Mouse (Mus musculus) layer of hippocampus, postnatal 10 days (tissue): ENCODE results near the gene St8sia1. TPM values are rescaled to one million over a fixed set of nuclear protein-coding genes. Genes with fewer than 3 reads are reported as not detected.

Experiments used
- DNase-seq, 2 experiments: peaks; one replicate each; pipeline ENCODE4 v3.0.0; 2021; ENCODE audit warnings: low spot score in 2 of 2
- total RNA-seq, 2 experiments: library from RNA; stranded (reverse); gene quantifications; 2 replicates each; pipeline ENCODE4 v1.2.3; 2021

The St8sia1 gene
- total RNA-seq, 2 experiments from 2014 or later: 33.8 to 36.2 TPM

DNA sequence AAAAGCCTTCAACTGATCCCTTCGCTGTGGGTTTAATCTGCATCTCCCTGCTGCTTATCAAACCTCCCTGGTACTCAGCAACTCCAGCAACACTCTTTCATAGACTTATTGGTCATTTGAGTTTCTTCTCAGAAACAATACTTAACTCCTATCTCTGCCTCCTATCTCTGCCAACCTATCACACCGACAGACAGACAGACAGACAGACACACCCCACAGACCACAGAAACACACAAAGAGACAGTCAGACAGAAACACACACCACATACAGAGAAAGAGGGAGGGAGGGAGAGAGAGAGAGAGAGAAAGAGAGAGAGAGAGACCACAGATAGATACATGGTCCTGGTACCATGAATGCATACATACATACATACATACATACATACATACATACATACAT lies 18.8 kb downstream of the St8sia1 start:
- no peak for DNase-seq

DNA sequence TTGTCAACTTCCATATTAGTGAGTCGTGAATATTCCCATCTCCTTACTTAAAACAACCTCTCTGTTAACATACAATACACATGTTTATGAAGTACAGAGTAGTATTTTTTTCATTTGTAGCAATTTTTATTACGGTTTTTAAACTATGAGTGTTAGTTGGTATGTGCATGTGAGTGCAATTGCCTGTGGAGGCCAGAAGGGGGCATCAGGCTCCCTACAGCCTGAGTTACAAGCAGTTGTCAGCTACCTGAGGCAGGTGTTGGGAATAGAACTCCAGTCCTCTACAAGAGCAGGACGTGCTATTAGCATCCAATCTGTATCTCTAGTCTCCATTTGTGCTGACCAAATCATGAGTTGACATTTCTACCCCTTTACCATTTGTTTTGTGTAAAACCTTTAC lies 19.8 kb downstream of the St8sia1 start:
- DNase-seq: no peak

DNA sequence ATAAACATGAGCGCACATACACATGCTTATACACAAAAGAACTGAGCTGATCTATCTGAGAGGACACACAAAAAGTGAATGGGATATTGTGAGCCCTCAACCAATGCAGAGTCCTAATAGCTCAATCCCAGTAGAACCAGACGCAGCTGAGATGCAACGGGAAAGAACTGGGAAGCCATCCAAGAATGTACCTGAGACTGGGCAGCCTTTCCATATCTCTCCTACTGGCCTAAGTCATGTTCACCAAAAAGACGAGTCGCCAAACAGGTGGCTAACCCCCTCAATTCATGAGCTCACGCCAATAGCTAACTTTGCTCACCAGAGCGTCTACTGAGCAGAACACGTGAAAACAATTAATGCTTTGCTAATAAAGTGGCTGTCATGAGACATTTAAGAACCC lies 20.8 kb downstream of the St8sia1 start:
- no peak for DNase-seq

DNA sequence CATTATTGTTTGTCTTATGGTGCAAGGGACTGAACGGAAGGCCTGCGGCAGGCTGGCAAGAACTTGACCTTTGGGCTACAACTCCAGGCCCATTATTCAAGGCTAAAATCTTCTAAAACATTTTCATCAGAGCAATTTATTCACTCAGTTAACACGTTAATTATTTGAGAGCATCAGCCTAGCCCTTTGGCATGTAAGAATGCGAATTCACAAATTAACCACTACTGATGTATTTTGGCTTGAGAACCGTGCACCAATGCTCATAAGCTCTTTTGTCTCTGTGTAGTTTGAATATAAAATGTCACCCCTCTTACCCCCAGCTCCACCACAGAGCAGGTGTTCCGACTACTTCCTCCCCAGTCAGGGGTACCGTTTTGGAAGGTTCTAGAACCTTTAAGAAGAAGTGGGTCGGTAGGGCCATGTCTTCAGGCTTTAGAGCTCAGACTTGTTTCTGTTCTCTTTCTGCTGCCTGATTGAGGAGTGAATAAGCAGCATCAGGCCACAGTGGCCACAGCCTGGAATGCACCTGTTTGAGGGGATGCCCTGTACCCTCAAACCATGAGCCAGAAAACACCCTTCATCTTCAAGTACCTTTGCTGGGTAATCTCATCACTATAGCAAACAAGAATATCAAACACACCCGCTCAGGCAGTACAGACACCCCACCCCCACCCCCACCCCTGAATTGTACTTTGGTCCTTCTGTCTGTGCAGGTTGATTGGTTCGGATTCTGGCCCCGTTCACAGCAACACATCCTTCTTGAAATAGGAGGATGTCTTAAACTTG lies 22.5 kb downstream of the St8sia1 start:
- no peak for DNase-seq

DNA sequence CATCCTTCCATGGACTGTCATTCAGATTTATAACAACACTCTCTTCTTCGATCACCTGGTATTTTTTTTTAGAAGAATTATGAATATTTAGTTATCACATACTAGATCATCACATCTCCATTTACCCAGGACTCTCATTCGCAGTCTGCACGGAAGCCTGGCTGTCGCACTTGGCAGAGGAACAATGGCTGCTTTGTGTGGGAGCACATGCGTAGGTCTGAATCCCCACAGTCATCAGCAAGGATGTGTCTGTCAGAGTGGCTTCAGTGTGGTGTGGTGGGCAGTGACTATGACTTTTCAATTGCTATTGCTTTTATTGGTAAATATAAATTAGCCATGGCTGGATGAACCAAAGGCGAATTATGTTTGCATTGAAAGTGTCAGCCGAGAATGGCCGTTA lies 23.2 kb downstream of the St8sia1 start:
- peak; percentile 62 to 68 for DNase-seq

DNA sequence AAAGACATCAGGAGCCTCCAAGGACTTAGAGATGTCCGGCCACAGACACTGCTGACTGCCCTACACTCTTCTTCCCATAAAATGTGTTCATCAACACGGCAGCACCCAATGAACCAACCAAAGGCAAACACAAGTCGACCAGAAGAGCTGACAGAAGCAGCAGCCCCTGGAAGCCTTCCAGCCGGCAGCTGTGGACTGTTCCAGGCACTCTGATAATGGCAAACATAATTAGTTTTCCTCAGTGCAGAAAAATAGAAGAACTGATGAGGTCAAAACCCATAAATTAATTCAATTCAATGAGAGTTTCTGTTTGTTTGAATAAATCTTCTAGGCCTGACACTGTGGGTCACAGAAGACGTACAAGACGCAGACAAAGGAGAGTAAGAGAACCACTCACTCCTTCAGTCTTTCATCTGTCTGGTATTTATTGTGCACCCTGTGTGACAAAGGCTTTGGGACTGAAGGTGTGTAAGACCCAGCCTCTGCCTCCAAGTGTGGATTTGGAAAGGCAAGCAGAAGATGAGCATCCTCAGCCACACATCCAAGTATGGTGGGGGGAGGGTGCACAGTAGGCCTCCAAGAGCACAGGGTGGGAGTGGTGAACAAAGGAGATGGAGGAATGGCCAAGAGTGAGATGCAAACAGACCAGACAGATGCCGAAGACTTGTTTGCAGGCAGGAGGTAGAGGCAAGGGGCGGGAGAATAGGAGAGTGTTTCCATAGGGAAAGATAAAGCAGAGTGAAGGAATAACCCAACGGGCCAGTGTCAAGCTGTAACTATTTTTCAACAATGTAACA lies 25.5 kb downstream of the St8sia1 start:
- DNase-seq: peak; percentile 37 to 54

DNA sequence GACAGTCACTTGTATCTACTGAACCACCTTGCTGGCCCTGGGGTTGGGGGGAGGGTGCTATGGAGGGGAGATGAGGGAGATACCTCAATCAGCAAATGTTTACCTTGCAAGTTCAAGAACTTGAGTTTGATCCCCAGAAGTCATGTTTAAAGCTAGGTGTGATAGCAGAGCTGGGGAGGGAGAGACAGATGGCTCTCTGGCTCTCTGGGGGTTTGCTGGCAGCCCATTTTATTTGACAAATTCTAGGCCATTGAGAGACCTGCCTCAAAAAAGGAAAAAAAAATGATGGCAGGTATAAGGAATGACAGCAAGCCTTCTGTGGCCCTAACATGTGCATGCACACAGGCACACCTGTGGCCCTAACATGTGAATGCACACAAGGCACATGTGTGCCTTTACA lies 26.2 kb downstream of the St8sia1 start:
- no peak for DNase-seq

DNA sequence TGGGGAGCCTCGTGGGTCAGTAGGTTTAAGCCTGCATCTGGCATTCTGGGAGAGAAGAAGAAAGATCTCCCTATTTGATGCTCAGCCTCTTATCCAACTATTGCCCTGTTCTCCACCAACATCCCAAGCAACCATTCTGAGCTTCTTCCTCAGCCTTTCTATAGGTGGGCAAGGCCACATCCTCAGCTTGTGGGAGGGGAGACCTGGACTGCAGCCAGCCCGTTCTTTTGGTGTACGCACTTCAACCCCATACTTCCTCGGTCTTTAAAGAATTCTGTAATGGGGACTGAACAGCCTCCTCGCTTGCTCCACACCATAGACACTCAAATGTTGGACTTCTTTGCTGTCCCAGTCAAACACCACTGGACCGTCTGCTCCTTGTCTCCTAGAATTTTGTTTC lies 31.7 kb downstream of the St8sia1 start:
- no peak for DNase-seq

DNA sequence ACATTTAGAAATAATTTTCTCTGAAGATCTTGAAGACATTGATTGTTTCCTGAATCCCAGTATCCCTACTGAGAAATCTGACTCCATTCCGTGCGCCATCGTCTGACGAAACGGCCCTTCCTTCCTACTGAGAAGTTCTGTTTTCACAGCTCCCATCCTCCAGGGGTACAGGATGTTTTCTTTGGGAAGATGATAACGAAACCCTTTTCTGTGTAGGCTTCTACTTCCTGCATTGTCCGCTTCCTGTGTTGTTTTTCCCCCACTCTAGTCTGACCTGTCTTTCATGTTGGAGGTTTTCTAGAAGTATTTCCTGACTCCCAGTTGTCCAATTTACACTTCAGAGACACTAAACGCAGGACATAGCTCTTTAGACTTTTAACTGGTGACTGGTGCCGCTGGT lies 32.1 kb downstream of the St8sia1 start:
- no peak for DNase-seq

DNA sequence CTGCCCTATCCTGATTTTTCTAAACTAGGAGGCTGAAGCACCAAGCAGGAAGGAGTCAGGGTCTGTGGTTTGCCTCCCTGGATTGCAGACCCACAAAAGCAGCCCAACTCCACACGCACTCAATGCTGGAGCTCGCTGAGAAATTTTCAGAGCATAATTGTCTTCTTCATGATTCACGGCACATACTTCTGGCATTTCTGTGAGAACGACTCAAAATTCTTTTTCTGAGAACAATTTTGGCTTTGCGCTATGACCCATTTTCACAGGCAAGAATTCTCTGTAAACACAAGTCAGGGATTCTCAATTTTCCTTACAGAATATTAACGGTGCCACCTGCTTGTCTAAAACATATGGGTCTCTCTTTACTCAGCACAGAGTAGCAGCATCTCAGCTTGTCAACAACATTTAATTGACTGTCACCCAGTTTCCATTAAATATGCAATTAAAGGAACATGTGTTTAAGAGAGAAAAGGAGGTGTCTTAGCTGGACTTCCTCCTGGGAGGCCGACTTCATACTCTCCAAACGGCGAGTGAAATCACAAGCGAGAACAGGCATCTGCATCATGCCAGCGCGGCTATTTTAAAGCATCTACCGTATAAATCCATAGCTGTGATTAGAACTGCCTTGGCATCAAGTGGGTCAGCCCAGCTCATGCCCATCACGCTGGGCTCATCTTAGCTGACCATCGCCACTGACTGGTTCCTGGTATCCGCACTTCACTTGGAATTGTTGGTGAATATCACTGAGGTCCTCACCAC lies 35.5 kb downstream of the St8sia1 start:
- no peak for DNase-seq

DNA sequence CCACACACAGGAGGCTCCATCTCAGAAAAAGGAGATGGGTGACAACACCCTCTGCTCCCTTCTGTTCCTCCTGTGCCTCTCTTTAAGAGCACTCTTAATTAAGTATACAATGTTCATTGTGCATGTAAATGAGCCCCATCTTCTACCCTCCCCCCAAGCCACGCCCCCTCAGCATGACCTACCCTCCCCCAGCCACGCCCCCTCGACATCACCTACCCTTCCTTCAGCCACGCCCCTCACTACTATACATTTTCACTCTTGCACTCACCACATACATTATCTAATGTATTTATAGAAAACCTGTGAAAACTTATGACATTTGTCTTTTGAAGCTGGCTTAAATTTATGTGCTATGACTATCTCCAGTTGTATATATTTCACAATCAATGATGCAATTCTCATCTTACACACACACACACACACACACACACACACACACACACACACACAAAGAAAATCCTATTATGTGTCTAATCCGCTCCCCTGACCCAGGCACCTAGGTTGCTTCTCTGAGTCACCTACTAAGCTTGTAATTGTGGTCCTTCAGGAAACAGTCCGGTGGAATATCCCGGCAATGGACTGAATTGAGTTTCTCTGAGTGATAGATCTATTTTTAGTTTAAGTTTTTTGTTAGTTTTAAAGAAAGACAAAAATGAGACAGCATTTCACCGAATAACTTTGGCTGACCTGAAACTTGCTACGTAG lies 37.2 kb downstream of the St8sia1 start:
- no peak for DNase-seq

DNA sequence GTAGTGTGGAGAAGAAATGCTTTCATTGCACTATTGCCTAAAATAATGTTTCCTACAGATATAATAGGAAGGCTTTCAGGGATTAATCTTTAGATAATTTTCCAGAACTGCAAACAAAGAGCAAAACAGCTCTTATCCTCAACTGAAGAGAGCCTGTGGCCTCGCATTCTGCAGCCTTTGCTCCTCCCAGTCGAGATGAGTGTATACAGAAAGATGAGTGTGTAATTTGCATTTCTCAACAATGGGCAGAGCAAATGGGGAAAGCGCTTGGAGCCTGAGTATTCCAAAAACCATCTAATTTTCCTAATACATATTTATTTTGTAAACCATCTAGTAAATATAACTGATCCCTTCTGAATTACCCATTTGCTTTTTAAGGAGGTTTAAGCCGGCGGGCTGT lies 38.3 kb downstream of the St8sia1 start:
- no peak for DNase-seq

DNA sequence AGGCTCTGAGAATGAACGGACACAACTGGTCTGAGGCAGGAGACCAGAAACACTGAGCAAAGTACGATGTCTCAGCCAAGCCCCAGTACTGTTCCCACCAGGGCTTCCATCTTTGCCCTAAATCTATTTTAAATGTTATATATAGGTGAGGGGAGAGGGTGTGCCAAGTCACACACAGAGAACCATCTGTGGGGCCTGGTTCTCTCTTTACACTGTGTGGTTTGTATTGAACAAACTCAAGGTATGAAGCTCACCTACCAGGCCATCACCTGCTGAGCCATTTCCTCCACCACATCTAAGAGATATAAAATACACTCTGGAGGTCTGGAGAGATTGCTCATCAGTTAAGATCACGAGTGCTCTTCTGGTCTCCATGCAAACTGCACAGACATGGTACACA lies 38.9 kb downstream of the St8sia1 start:
- DNase-seq: no peak

DNA sequence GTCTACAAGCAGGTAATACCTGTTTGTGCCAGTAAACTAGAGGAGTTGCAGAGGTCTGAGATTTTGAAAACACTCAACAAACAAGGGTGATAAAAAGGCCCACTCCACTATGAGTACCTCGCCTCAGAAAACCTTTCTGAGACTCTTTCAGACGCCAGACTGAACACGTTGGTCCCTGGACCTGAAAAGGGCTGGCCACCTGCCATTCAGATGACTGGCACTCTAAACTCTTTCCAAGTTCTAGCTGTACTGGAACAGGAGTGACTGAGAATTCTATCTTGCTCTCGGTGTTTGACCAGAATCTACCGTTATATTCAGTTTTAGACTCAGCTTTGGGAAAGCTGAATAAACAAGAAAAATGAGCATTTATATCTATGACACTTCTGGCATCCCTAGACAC lies 43.4 kb downstream of the St8sia1 start:
- DNase-seq: no peak

DNA sequence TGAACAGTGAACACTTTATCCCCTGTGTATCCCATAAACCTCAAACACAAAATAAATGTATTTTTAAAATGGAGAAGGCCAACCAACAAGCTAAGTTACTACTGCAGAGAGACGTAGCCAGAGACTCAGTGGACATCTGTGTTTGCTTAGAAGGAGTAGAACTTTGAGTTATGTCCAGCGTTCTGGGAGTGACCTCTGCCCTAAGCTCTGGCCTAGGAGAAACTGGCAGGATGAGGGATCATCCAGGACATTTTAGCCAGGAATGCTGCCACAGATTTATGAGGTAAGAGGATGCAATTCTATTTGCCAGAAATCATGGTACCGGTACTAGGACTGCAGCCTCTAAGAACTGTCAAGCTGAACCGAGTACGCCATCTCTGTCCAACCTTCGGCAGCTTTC lies 45.6 kb downstream of the St8sia1 start:
- DNase-seq: no peak

DNA sequence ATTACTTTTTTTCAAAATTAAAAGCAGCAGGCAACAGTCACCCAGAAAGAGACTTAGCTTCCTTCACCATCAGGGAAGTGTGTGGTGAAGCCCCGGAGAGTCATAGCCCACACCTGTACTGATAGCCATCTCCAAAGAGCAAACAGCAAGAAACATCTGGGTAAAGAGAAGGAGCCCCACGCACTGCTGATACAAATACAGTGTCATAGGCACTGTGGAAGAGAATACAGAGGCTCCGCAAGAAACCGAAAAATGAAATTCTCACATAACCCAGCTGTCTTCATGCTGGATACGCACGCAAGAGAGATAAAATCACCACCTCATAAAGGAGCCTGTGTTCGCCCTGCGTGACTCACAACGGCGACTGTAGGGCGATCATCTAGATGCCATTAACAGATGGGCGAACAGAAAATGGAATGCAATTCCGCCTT lies 46.8 kb downstream of the St8sia1 start:
- no peak for DNase-seq

DNA sequence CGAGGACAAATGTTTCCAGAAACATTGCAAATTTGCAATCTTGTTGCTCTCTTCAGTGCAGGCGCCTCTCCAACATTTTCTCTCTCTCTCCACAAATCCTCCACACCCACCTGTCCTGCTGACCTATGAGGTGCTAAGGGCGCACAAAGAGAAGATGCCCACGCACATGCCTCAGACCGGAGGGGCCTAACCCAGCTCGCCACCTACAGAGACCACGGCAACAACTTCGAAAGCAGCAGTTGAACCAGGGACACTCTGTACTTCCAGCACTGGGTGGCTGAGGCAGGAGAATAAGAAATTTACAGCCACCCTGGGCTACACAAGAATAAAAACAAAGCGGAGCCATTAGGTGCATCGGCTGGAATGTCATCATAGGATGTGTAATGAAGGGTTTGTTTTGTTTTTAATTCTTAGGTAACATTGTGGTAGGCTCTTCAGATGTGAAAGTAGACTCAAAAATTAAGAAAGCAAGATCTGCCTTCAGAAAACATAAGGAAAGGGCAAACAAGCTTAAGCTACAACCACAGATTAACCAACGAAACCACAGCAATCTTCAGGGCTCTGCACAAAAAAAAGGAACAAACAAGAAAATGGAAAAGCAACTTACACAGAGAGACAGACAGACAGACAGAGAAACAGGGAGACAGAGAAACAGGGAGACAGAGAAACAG lies 47.8 kb downstream of the St8sia1 start:
- DNase-seq: no peak

DNA sequence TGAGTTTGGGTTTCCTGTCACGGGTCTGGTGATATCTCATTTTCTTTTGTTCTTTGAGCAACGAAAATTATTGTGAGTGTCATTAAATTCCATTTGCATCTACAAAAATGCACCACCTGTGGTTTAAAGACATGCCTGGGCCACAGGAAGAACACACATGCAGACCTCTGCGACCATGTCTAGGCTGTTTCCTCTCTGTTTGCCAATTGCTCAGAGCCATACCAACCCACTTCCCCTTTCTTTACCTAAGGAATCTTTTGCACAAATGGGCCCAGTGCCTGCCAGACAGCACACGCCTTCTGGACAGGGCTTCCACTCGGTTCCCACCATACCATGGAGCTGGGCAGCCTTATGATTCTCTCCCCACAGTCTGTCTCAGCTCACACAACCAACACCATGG lies 48.8 kb downstream of the St8sia1 start:
- no peak for DNase-seq

DNA sequence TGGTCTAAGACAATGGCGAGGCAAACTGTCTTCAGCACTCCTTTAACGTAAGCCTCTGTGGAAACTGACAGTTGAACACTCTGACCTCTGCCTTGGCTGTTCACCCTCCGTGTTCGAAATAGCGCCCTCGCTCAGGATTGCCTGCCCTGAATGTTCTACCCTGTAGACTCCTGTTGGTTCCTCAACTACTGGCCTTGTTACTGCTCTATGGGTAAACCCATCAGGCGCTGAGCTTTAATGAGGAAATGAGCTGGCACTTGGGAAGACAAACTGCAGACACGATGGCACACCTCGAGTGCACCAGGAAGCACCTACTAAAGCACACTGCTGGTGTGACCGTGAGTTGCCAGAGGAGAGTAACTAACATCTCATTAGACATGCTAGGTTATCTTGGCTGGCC lies 49.6 kb downstream of the St8sia1 start:
- no peak for DNase-seq

DNA sequence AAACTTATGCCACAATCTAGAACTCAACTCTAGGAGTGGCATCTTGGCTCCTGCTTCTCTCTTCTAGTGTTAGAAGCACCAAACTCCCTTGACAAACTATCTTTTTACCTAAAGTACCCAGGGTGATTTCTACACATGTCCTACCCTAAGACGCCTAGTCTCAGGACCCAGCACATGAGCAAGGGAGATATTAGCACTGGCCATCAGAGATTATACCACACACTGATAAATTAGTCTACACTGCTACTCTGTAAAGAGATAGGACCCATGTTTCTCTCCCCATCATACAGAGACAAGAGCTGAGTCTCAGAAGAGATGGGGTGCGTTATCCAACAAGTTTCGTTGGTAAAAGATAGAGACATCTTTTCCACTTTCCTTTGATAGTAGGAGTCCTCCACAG lies 53.0 kb downstream of the St8sia1 start:
- DNase-seq: no peak

DNA sequence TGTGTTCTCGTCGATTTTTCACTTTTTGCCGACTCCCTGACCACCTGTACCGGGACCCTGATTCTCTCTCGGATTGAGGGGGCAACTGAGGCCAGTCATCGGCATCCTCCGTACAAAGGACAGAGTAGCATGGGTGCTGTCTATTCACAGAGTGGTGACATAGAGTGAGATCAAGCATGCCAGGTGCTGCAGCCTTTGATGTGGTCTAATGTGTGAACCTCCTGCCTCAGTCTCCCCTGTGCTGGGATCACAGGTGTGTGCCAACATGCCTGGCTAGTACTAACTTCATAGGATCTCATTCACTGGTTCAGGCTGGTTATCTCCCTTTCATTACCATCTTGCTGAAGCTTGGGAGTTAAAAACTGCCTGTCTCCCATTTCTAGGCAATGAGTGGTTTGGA lies 53.5 kb downstream of the St8sia1 start:
- no peak for DNase-seq
